Mouse (Mus musculus) bone marrow macrophage, adult 2 months (primary cell): ENCODE measurements at regions not wholly inside any gene's neighbourhood (a gene's known extent, or its start where the extent isn't known, plus 50 kb on each side); places are given as distances from the start of the nearest gene placed in this dataset.

Experiments used
- CTCF ChIP-seq: IDR thresholded peaks from 2 replicates; pipeline ENCODE4 v1.5.1; 2012; ENCODE audit warnings: low read depth, mild to moderate bottlenecking, low read length, moderate library complexity
- POLR2A ChIP-seq: IDR thresholded peaks from 2 replicates; pipeline ENCODE4 v1.6.1; 2012; ENCODE audit warnings: mild to moderate bottlenecking, low read depth, low read length, borderline replicate concordance

- TF ChIP-seq CTCF = no peak
- no peak for TF ChIP-seq POLR2A
Measured at GRCm38 (mm10) chr10:17010047-17010446, 713.0 kb upstream of the Cited2 start.
